Comparison of ENCODE assay signal across 8 mouse cellular contexts in genomic region chr2:33018026-33018425, GRCm38 (mm10). TPM values are rescaled to one million over a fixed set of nuclear protein-coding genes. Genes with fewer than 3 reads are reported as not detected.
DNase-seq lines count a peak whose midpoint lies in the region; ATAC-seq and TF ChIP-seq lines count a peak whose summit lies in the region.
"Had no signal": no experiment of that assay in that cellular context is flagged by ENCODE, and none has a peak within 500 bp of the region (broad histone marks: within the 10 kb centered on the region; RNA-seq: fewer than 3 reads in every experiment).

No protein-coding gene starts in this region.

- no peak for TF ChIP-seq POLR2A in thymus, adult 2 months (IDR thresholded peaks at IDR 0.05; ENCODE audit: control insufficient read depth, extremely low read depth, insufficient read depth, low read length, poor library complexity)

- WGBS in thymus, adult 2 months = 8% methylated on average over 6 of the region's 6 CpGs

- DNase-seq in thymus, adult 2 months = peak; percentile 37
- DNase-seq in thymus, adult 18-20 months = no peak
- DNase-seq in adrenal gland, postnatal 4 days (ENCODE audit: low spot score in 2 of 2) = peak; percentile 28 to 33
- DNase-seq in heart, postnatal 4 days = peak; percentile 78
- no peak for DNase-seq in layer of hippocampus, adult 9-11 months
- no peak for DNase-seq in layer of hippocampus, adult 18-20 months (ENCODE audit: low spot score in 2 of 2)

- no peak overlapping the region for H3K27ac ChIP-seq in thymus, adult 2 months (ENCODE audit: control insufficient read depth, insufficient read depth, low read length)
- H3K27ac ChIP-seq: neural tube, embryonic 12.5 days had no signal

- H3K4me3 ChIP-seq in thymus, adult 2 months (ENCODE audit: control insufficient read depth, insufficient read depth, low read length) = no peak overlapping the region
- H3K4me3 ChIP-seq: neural tube, embryonic 12.5 days had no signal

- no peaks in the 10 kb centered on the region for H3K4me1 ChIP-seq in thymus, adult 2 months (replicated peaks; ENCODE audit: control insufficient read depth, insufficient read depth, low read length)
- H3K4me1 ChIP-seq: neural tube, embryonic 12.5 days had no signal

- no peaks in the 10 kb centered on the region for H3K27me3 ChIP-seq in thymus, adult 2 months (ENCODE audit: control insufficient read depth, insufficient read depth, low read length)
- H3K27me3 ChIP-seq: neural tube, embryonic 12.5 days had no signal

- 0 out of 2 replicates have a peak, but pooled peaks have one; percentile 9 for ATAC-seq in neutrophil, adult 5-6 weeks (ENCODE audit: extremely low read depth, insufficient number of reproducible peaks, low FRiP score, poor library complexity, severe bottlenecking)

- no peaks in the 10 kb centered on the region for H3K36me3 ChIP-seq in thymus, adult 2 months (ENCODE audit: control insufficient read depth, insufficient read depth, low read length)
- H3K36me3 ChIP-seq: neural tube, embryonic 12.5 days had no signal

- no peak for TF ChIP-seq CTCF in thymus, adult 2 months (IDR thresholded peaks at IDR 0.05; ENCODE audit: borderline replicate concordance, control insufficient read depth, extremely low read depth, insufficient read depth, low read length, poor library complexity)

RNA-seq across cellular contexts. Expression of gene Slc2a8, which starts 36.1 kb away (rescaled TPM):
- polyA plus RNA-seq in thymus, adult 2 months (2012; rRNA removed) = 29.8 and 32.6 TPM in 2 replicates
- total RNA-seq in adrenal gland, postnatal 4 days (2021) = 10 to 100 TPM; 19.7 to 20.4 TPM
- total RNA-seq in heart, postnatal 4 days (2021) = 10 to 100 TPM; 12.4 to 13.5 TPM
- total RNA-seq in neutrophil, adult 5-6 weeks (2017) = 1.2 TPM in 2 replicates
- 10 to 100 TPM; 20.5 to 20.7 TPM for total RNA-seq in layer of hippocampus, adult 18-20 months (2021)

RNA-seq across cellular contexts. Expression of gene Lrsam1, which starts 56.6 kb away (rescaled TPM):
- polyA plus RNA-seq in thymus, adult 2 months (2012; rRNA removed) = 13.7 and 15.3 TPM in 2 replicates
- 10 to 100 TPM; 23.7 to 26.5 TPM for total RNA-seq in adrenal gland, postnatal 4 days (2021)
- total RNA-seq in heart, postnatal 4 days (2021) = 10 to 100 TPM; 12.9 to 13.4 TPM
- 13.5 and 14.9 TPM in 2 replicates for total RNA-seq in neutrophil, adult 5-6 weeks (2017)
- 10 to 100 TPM; 30.3 to 38.7 TPM for total RNA-seq in layer of hippocampus, adult 18-20 months (2021)

RNA-seq across cellular contexts. Expression of gene Rpl12, which starts 56.7 kb away (rescaled TPM):
- polyA plus RNA-seq in thymus, adult 2 months (2012; rRNA removed) = 495 and 552 TPM in 2 replicates
- total RNA-seq in adrenal gland, postnatal 4 days (2021) = 100 to 1,000 TPM; 274 to 283 TPM
- 100 to 1,000 TPM; 151 to 169 TPM for total RNA-seq in heart, postnatal 4 days (2021)
- total RNA-seq in neutrophil, adult 5-6 weeks (2017) = 1,202 and 1,236 TPM in 2 replicates
- 100 to 1,000 TPM in 1 of 2 experiments, 10 to 100 TPM in 1; 97.3 to 116 TPM for total RNA-seq in layer of hippocampus, adult 18-20 months (2021)

Comparison
In these comparisons a context has a peak if more than half of its experiments do, and no peak if none do; other contexts are left out.
1. DNase-seq: peak in thymus, adult 2 months (single experiment), adrenal gland, postnatal 4 days (2 of 2) and heart, postnatal 4 days (single experiment); none in thymus, adult 18-20 months (0 of 2), layer of hippocampus, adult 9-11 months (single experiment) and layer of hippocampus, adult 18-20 months (0 of 2).